Mouse (Mus musculus) urinary bladder, postnatal 0 days (tissue): ENCODE data around the gene Man2a1. TPM values are rescaled to one million over a fixed set of nuclear protein-coding genes. Genes with fewer than 3 reads are reported as not detected.

Source experiments
- polyA plus RNA-seq: library from polyadenylated mRNA; unstranded; fragments of >200 nt; fragmentation: Nextera tagmentation; extraction: Ambion mirVana; gene quantifications from 2 replicates; pipeline ENCODE4 v1.2.1, GENCODE M21; 2015

Man2a1 gene
- 6.8 and 8.7 TPM in 2 replicates for polyA plus RNA-seq

GRCm38 (mm10) chr17:64600372-64601090 is at the start of gene Man2a1:
TSS of gene Man2a1 (plus strand) at chr17:64600736.

Other genes starting within 250 kb of the Man2a1 start
- gene 4930583I09Rik, start 235.3 kb downstream of the Man2a1 start, polyA plus RNA-seq: not detected in 2 replicates